Mouse (Mus musculus): Measurements from ENCODE around the gene Csnk1g2. TPM values are rescaled to one million over a fixed set of nuclear protein-coding genes. Genes with fewer than 3 reads are reported as not detected.
A peak's percentile ranks its signal among the peaks of the same experiment; 100 is the strongest.

Gene Csnk1g2
- total and polyA plus RNA-seq, 2 experiments from 2014 or later: 94.1 to 127 TPM

GRCm38 (mm10) chr10:80609269-80609924, 13.2 kb upstream of the Csnk1g2 start:
- Histone ChIP-seq H3K9ac (no peak overlapping the region), H3K27me3 (ENCODE audit: insufficient read depth, low read length) (no peaks in the 10 kb centered on the region), H3K36me3 (ENCODE audit: insufficient read depth) (peaks cover 56% of the 10 kb centered on the region), H3K27ac (ENCODE audit: low read depth, low read length) (no peak overlapping the region), H3K4me1 (ENCODE audit: insufficient read depth) (no peaks in the 10 kb centered on the region), H3K9me3 (ENCODE audit: low read length) (no peaks in the 10 kb centered on the region), H3K4me2 (ENCODE audit: low read depth) (no peak overlapping the region), H3K4me3 (ENCODE audit: low read depth, low read length) (no peak overlapping the region)
- DNase-seq: no peak
- TF ChIP-seq CTCF (IDR thresholded peaks at IDR 0.05; ENCODE audit: low read depth): no peak
- 91% methylated on average over 10 of the region's 10 CpGs for WGBS
- ATAC-seq: no peak

- Histone ChIP-seq H3K9me3 (ENCODE audit: low read length) (no peaks in the 10 kb centered on the region), H3K27me3 (ENCODE audit: insufficient read depth, low read length) (no peaks in the 10 kb centered on the region), H3K4me2 (ENCODE audit: low read depth) (no peak overlapping the region), H3K4me1 (ENCODE audit: insufficient read depth) (no peaks in the 10 kb centered on the region), H3K4me3 (ENCODE audit: low read depth, low read length) (no peak overlapping the region), H3K36me3 (ENCODE audit: insufficient read depth) (peaks cover 64% of the 10 kb centered on the region), H3K27ac (ENCODE audit: low read depth, low read length) (no peak overlapping the region), H3K9ac (no peak overlapping the region)
- ATAC-seq (no peak), DNase-seq (no peak)
- 94% methylated on average over 9 of the region's 9 CpGs for WGBS
- no peak for TF ChIP-seq CTCF (IDR thresholded peaks at IDR 0.05; ENCODE audit: low read depth)
These were observed 12.4 kb upstream of the Csnk1g2 start for GRCm38 (mm10) chr10:80610116-80610785.

- H3K9me3 ChIP-seq (ENCODE audit: low read length): no peaks in the 10 kb centered on the region
- H3K27me3 ChIP-seq (ENCODE audit: insufficient read depth, low read length): no peaks in the 10 kb centered on the region
- 81% methylated on average over 4 of the region's 4 CpGs for WGBS
- TF ChIP-seq CTCF (IDR thresholded peaks at IDR 0.05; ENCODE audit: low read depth): peak; percentile 75
- DNase-seq: peak; percentile 36
- no peak overlapping the region for H3K4me3 ChIP-seq (ENCODE audit: low read depth, low read length)
- ATAC-seq: peak; percentile 61
- peaks cover 72% of the 10 kb centered on the region for H3K36me3 ChIP-seq (ENCODE audit: insufficient read depth)
- H3K9ac ChIP-seq: no peak overlapping the region
- no peaks in the 10 kb centered on the region for H3K4me1 ChIP-seq (ENCODE audit: insufficient read depth)
- H3K4me2 ChIP-seq (ENCODE audit: low read depth): no peak overlapping the region
- no peak overlapping the region for H3K27ac ChIP-seq (ENCODE audit: low read depth, low read length)
These were observed 11.6 kb upstream of the Csnk1g2 start for GRCm38 (mm10) chr10:80611024-80611423.

GRCm38 (mm10) chr10:80611905-80612304, 10.7 kb upstream of the Csnk1g2 start:
- Histone ChIP-seq H3K9me3 (ENCODE audit: low read length) (no peaks in the 10 kb centered on the region), H3K9ac (no peak overlapping the region), H3K36me3 (ENCODE audit: insufficient read depth) (peaks cover 65% of the 10 kb centered on the region), H3K4me1 (ENCODE audit: insufficient read depth) (no peaks in the 10 kb centered on the region), H3K27ac (ENCODE audit: low read depth, low read length) (no peak overlapping the region), H3K4me3 (ENCODE audit: low read depth, low read length) (no peak overlapping the region), H3K4me2 (ENCODE audit: low read depth) (no peak overlapping the region), H3K27me3 (ENCODE audit: insufficient read depth, low read length) (no peaks in the 10 kb centered on the region)
- WGBS: 96% methylated on average over 3 of the region's 3 CpGs
- TF ChIP-seq CTCF (IDR thresholded peaks at IDR 0.05; ENCODE audit: low read depth): no peak
- DNase-seq (no peak), ATAC-seq (no peak)

GRCm38 (mm10) chr10:80613821-80614220, 8.8 kb upstream of the Csnk1g2 start:
- H3K27ac ChIP-seq (ENCODE audit: low read depth, low read length): no peak overlapping the region
- no peaks in the 10 kb centered on the region for H3K27me3 ChIP-seq (ENCODE audit: insufficient read depth, low read length)
- no peaks in the 10 kb centered on the region for H3K9me3 ChIP-seq (ENCODE audit: low read length)
- no peak overlapping the region for H3K4me2 ChIP-seq (ENCODE audit: low read depth)
- H3K9ac ChIP-seq: no peak overlapping the region
- H3K4me3 ChIP-seq (ENCODE audit: low read depth, low read length): no peak overlapping the region
- no peak for TF ChIP-seq CTCF (IDR thresholded peaks at IDR 0.05; ENCODE audit: low read depth)
- H3K36me3 ChIP-seq (ENCODE audit: insufficient read depth): peaks cover 46% of the 10 kb centered on the region
- WGBS: 96% methylated on average over 3 of the region's 3 CpGs
- ATAC-seq: no peak
- H3K4me1 ChIP-seq (ENCODE audit: insufficient read depth): no peaks in the 10 kb centered on the region
- no peak for DNase-seq

- WGBS: 86% methylated on average over 6 of the region's 6 CpGs
These were observed 8.3 kb upstream of the Csnk1g2 start for GRCm38 (mm10) chr10:80614351-80614750.

GRCm38 (mm10) chr10:80618181-80618580, 4.5 kb upstream of the Csnk1g2 start:
- TF ChIP-seq CTCF (IDR thresholded peaks at IDR 0.05; ENCODE audit: low read depth): no peak
- Histone ChIP-seq H3K9ac (no peak overlapping the region), H3K27ac (ENCODE audit: low read depth, low read length) (no peak overlapping the region), H3K27me3 (ENCODE audit: insufficient read depth, low read length) (no peaks in the 10 kb centered on the region), H3K9me3 (ENCODE audit: low read length) (no peaks in the 10 kb centered on the region), H3K36me3 (ENCODE audit: insufficient read depth) (peaks cover 29% of the 10 kb centered on the region), H3K4me2 (ENCODE audit: low read depth) (no peak overlapping the region), H3K4me3 (ENCODE audit: low read depth, low read length) (no peak overlapping the region), H3K4me1 (ENCODE audit: insufficient read depth) (peaks cover 8% of the 10 kb centered on the region; the same call in 1 of the 2 replicates)
- DNase-seq: no peak
- 86% methylated on average over 9 of the region's 9 CpGs for WGBS
- ATAC-seq: no peak

More at GRCm38 (mm10) chr10:80614351-80614750, 8.3 kb upstream of the Csnk1g2 start:
- Histone ChIP-seq H3K9ac (no peak overlapping the region), H3K27me3 (ENCODE audit: insufficient read depth, low read length) (no peaks in the 10 kb centered on the region), H3K27ac (ENCODE audit: low read depth, low read length) (no peak overlapping the region), H3K4me2 (ENCODE audit: low read depth) (no peak overlapping the region), H3K4me3 (ENCODE audit: low read depth, low read length) (no peak overlapping the region), H3K36me3 (ENCODE audit: insufficient read depth) (peaks cover 41% of the 10 kb centered on the region), H3K9me3 (ENCODE audit: low read length) (no peaks in the 10 kb centered on the region), H3K4me1 (ENCODE audit: insufficient read depth) (no peaks in the 10 kb centered on the region)
- ATAC-seq: no peak
- TF ChIP-seq CTCF (IDR thresholded peaks at IDR 0.05; ENCODE audit: low read depth): no peak
- DNase-seq: no peak
